Mouse (Mus musculus): Measurements from ENCODE around the gene Cmc1.

Cmc1 gene

GRCm38 (mm10) chr9:118149407-118150402, at the start of gene Cmc1:
Gene Cmc1 (minus strand): TSS chr9:118150177.
- peak; percentile 97 for DNase-seq (ENCODE audit: low read depth, low spot score)

- DNase-seq (ENCODE audit: low read depth, low spot score) = no peak
Measured at GRCm38 (mm10) chr9:118198557-118198956, 48.6 kb upstream of the Cmc1 start.

- no peak for DNase-seq (ENCODE audit: low read depth, low spot score)
Measured at GRCm38 (mm10) chr9:118196661-118197390, 46.8 kb upstream of the Cmc1 start.

GRCm38 (mm10) chr9:118193263-118193662, 43.3 kb upstream of the Cmc1 start:
- DNase-seq (ENCODE audit: low read depth, low spot score) = no peak

GRCm38 (mm10) chr9:118191276-118191675, 41.3 kb upstream of the Cmc1 start:
- DNase-seq (ENCODE audit: low read depth, low spot score) = no peak

GRCm38 (mm10) chr9:118188374-118188773, 38.4 kb upstream of the Cmc1 start:
- DNase-seq (ENCODE audit: low read depth, low spot score) = no peak

GRCm38 (mm10) chr9:118187420-118187819, 37.4 kb upstream of the Cmc1 start:
- DNase-seq (ENCODE audit: low read depth, low spot score) = no peak

- no peak for DNase-seq (ENCODE audit: low read depth, low spot score)
Measured at GRCm38 (mm10) chr9:118186776-118187175, 36.8 kb upstream of the Cmc1 start.

GRCm38 (mm10) chr9:118179136-118180025, 29.4 kb upstream of the Cmc1 start:
- no peak for DNase-seq (ENCODE audit: low read depth, low spot score)

- DNase-seq (ENCODE audit: low read depth, low spot score) = no peak
Measured at GRCm38 (mm10) chr9:118176687-118177086, 26.7 kb upstream of the Cmc1 start.

GRCm38 (mm10) chr9:118175411-118175810, 25.4 kb upstream of the Cmc1 start:
- DNase-seq (ENCODE audit: low read depth, low spot score) = no peak

- DNase-seq (ENCODE audit: low read depth, low spot score) = no peak
Measured at GRCm38 (mm10) chr9:118173086-118173485, 23.1 kb upstream of the Cmc1 start.

- DNase-seq (ENCODE audit: low read depth, low spot score) = no peak
Measured at GRCm38 (mm10) chr9:118168544-118168943, 18.6 kb upstream of the Cmc1 start.

GRCm38 (mm10) chr9:118167606-118168005, 17.6 kb upstream of the Cmc1 start:
- no peak for DNase-seq (ENCODE audit: low read depth, low spot score)

- DNase-seq (ENCODE audit: low read depth, low spot score) = no peak
Measured at GRCm38 (mm10) chr9:118161536-118161935, 11.6 kb upstream of the Cmc1 start.

GRCm38 (mm10) chr9:118159936-118160335, 10.0 kb upstream of the Cmc1 start:
- no peak for DNase-seq (ENCODE audit: low read depth, low spot score)

GRCm38 (mm10) chr9:118158201-118158600, 8.2 kb upstream of the Cmc1 start:
- no peak for DNase-seq (ENCODE audit: low read depth, low spot score)

- DNase-seq (ENCODE audit: low read depth, low spot score) = no peak
Measured at GRCm38 (mm10) chr9:118157234-118157633, 7.3 kb upstream of the Cmc1 start.

- DNase-seq (ENCODE audit: low read depth, low spot score) = no peak
Measured at GRCm38 (mm10) chr9:118154666-118155065, 4.7 kb upstream of the Cmc1 start.

GRCm38 (mm10) chr9:118151221-118151507, 1.2 kb upstream of the Cmc1 start:
- DNase-seq (ENCODE audit: low read depth, low spot score) = no peak

GRCm38 (mm10) chr9:118150429-118151220, 648 bp upstream of the Cmc1 start:
- no peak for DNase-seq (ENCODE audit: low read depth, low spot score)
